Mouse (Mus musculus): ENCODE results near the gene Rmdn3. TPM values are rescaled to one million over a fixed set of nuclear protein-coding genes. Genes with fewer than 3 reads are reported as not detected.

Gene Rmdn3
- polyA plus RNA-seq, 1 experiment: 36.2 TPM

- H3K4me1 ChIP-seq (ENCODE audit: control insufficient read depth, insufficient read depth, low read length): peaks cover 4% of the 10 kb centered on the region; the same call in 1 of the 2 replicates
- H3K4me3 ChIP-seq (replicated peaks; ENCODE audit: control insufficient read depth, low read depth, low read length): no peak within 1 kb of the TSS
- H3K27ac ChIP-seq (ENCODE audit: control insufficient read depth, insufficient read depth, low read depth, low read length, poor library complexity): no peak within 1 kb of the TSS; the same call in 1 of the 2 replicates
- WGBS: 60% methylated on average over 8 of the region's 8 CpGs
- no peak for TF ChIP-seq CTCF (IDR thresholded peaks at IDR 0.05; ENCODE audit: control insufficient read depth, insufficient read depth, low read length)
- TF ChIP-seq POLR2A (IDR thresholded peaks at IDR 0.05; ENCODE audit: borderline replicate concordance, control insufficient read depth, low read depth, low read length): no peak
These were observed 17.3 kb upstream of the Rmdn3 start, which contains the start of gene Gm14137 for GRCm38 (mm10) chr2:119173991-119174651. Gm14137 (plus strand) TSS chr2:119174509.

DNA sequence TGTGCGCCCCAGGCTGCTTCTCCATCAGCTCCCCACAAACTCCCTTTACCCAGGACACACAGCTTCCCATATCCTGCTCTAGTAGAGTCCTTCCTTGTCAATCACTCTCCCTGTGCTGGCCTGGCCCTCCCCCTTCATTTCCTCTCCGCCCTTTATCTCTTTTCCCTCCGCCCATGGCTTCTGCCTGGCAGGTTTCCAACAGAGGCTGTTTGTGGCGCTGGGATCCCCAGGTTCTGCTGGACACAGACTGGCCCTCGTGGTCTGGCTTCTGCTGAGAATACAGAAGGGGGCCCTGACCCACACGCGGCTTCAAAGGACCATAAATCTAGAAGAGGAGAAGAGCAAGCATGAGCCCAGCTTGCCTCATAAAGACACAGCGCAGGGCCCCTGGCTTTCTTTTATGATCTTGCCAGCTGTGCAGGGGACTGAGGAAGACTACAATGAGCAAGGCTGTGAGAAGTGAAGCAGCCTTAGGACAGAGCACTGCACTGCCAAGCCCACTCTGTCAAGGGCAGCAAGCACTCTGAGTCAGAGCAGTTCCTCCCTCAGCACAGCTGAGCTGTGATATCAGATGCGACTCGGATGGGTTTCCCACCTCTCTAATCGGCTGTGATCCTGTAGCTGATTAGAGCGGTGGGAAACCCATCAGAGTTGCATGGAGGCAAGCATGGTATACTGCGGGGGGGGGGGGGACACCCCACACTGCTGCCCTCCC, 16.2 kb upstream of the Rmdn3 start:
- H3K4me1 ChIP-seq (ENCODE audit: control insufficient read depth, insufficient read depth, low read length): peaks cover 4% of the 10 kb centered on the region; the same call in 1 of the 2 replicates
- WGBS: 38% methylated on average over 13 of the region's 13 CpGs
- H3K4me3 ChIP-seq (replicated peaks; ENCODE audit: control insufficient read depth, low read depth, low read length): no peak overlapping the region
- H3K27ac ChIP-seq (ENCODE audit: control insufficient read depth, insufficient read depth, low read depth, low read length, poor library complexity): no peak overlapping the region
- TF ChIP-seq CTCF (IDR thresholded peaks at IDR 0.05; ENCODE audit: control insufficient read depth, insufficient read depth, low read length): no peak
- TF ChIP-seq POLR2A (IDR thresholded peaks at IDR 0.05; ENCODE audit: borderline replicate concordance, control insufficient read depth, low read depth, low read length): no peak

DNA sequence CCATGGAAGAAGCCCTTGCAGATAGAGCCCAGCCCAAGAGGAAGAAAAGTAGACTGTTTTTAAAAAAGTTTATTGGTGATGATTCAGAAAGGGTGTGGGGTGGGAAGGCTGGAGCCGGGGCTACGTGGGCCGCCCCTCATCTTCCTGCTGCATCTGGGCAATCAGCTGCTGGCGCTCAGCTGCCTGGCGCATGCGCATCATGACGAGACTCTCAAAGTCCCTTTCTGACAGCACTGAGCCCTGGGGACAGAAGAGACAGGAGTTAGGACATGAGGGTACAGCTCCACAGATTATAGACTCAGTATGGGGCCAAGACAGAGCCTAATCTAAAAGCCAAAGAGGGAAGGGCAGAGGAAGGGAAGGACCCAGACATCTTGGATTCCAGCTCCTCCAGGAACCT, 15.6 kb upstream of the Rmdn3 start:
- Histone ChIP-seq H3K4me1 (ENCODE audit: control insufficient read depth, insufficient read depth, low read length) (peaks cover 4% of the 10 kb centered on the region; the same call in 1 of the 2 replicates), H3K27ac (ENCODE audit: control insufficient read depth, insufficient read depth, low read depth, low read length, poor library complexity) (no peak overlapping the region), H3K4me3 (replicated peaks; ENCODE audit: control insufficient read depth, low read depth, low read length) (no peak overlapping the region)
- WGBS: 79% methylated on average over 7 of the region's 7 CpGs
- TF ChIP-seq CTCF (IDR thresholded peaks at IDR 0.05; ENCODE audit: control insufficient read depth, insufficient read depth, low read length): no peak
- TF ChIP-seq POLR2A (IDR thresholded peaks at IDR 0.05; ENCODE audit: borderline replicate concordance, control insufficient read depth, low read depth, low read length): no peak

- Histone ChIP-seq H3K4me3 (replicated peaks; ENCODE audit: control insufficient read depth, low read depth, low read length) (no peak overlapping the region), H3K27ac (ENCODE audit: control insufficient read depth, insufficient read depth, low read depth, low read length, poor library complexity) (peak overlapping the region; percentile 23; the same call in 1 of the 2 replicates), H3K4me1 (ENCODE audit: control insufficient read depth, insufficient read depth, low read length) (peaks cover 4% of the 10 kb centered on the region; the same call in 1 of the 2 replicates)
- TF ChIP-seq POLR2A (IDR thresholded peaks at IDR 0.05; ENCODE audit: borderline replicate concordance, control insufficient read depth, low read depth, low read length) (no peak), CTCF (IDR thresholded peaks at IDR 0.05; ENCODE audit: control insufficient read depth, insufficient read depth, low read length) (no peak)
- WGBS: 80% methylated on average over 8 of the region's 8 CpGs
These were observed 14.7 kb upstream of the Rmdn3 start for GRCm38 (mm10) chr2:119171574-119171973.

DNA sequence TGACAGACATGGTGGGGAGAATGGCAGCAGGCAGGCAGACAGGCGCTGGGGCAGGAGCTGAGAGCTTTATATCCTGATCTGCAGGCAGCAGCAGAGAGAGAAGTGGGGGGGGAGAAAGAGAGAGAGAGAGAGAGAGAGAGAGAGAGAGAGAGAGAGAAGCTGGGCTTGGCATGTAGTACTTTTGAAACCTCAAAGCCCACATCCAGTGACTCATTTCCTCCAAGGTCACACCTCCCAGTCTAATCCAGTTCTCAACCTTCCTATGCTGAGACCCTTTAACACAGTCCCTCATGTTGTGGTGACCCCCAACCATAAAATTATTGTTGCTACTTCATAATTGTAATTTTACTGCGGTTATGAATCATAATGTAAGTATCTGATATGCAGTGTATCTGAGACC, 13.4 kb upstream of the Rmdn3 start:
- H3K4me1 ChIP-seq (ENCODE audit: control insufficient read depth, insufficient read depth, low read length): peaks cover 4% of the 10 kb centered on the region; the same call in 1 of the 2 replicates
- 75% methylated on average over 2 of the region's 2 CpGs for WGBS
- TF ChIP-seq POLR2A (IDR thresholded peaks at IDR 0.05; ENCODE audit: borderline replicate concordance, control insufficient read depth, low read depth, low read length): no peak
- TF ChIP-seq CTCF (IDR thresholded peaks at IDR 0.05; ENCODE audit: control insufficient read depth, insufficient read depth, low read length): no peak

DNA sequence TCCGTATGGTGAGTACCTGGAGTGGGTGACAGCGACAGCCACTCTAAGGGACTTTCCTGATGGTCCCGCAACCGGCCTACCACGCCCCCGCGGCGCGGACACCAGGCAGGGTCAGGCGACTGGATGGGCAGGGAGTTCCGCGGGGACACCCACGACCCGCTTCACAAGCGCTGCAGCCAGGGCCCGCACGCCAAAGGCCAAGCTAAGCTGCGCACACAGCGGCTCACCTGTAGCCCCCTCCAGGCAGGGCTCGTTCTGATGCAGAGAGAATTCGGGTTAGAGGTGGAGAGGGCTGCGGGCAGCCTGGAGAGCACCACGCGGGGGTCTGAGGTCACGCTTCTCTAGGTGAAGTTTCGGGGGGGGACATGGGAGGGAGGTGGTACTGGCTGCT, 11.0 kb upstream of the Rmdn3 start:
- TF ChIP-seq CTCF (IDR thresholded peaks at IDR 0.05; ENCODE audit: control insufficient read depth, insufficient read depth, low read length) (no peak), POLR2A (IDR thresholded peaks at IDR 0.05; ENCODE audit: borderline replicate concordance, control insufficient read depth, low read depth, low read length) (no peak)
- peaks cover 4% of the 10 kb centered on the region; the same call in 1 of the 2 replicates for H3K4me1 ChIP-seq (ENCODE audit: control insufficient read depth, insufficient read depth, low read length)
- 10% methylated on average over 26 of the region's 26 CpGs for WGBS
- no peak overlapping the region for H3K27ac ChIP-seq (ENCODE audit: control insufficient read depth, insufficient read depth, low read depth, low read length, poor library complexity)
- H3K4me3 ChIP-seq (replicated peaks; ENCODE audit: control insufficient read depth, low read depth, low read length): peak overlapping the region; percentile 69

More for the DNA sequence above, 13.4 kb upstream of the Rmdn3 start:
- Histone ChIP-seq H3K4me3 (replicated peaks; ENCODE audit: control insufficient read depth, low read depth, low read length) (no peak overlapping the region), H3K27ac (ENCODE audit: control insufficient read depth, insufficient read depth, low read depth, low read length, poor library complexity) (no peak overlapping the region)

DNA sequence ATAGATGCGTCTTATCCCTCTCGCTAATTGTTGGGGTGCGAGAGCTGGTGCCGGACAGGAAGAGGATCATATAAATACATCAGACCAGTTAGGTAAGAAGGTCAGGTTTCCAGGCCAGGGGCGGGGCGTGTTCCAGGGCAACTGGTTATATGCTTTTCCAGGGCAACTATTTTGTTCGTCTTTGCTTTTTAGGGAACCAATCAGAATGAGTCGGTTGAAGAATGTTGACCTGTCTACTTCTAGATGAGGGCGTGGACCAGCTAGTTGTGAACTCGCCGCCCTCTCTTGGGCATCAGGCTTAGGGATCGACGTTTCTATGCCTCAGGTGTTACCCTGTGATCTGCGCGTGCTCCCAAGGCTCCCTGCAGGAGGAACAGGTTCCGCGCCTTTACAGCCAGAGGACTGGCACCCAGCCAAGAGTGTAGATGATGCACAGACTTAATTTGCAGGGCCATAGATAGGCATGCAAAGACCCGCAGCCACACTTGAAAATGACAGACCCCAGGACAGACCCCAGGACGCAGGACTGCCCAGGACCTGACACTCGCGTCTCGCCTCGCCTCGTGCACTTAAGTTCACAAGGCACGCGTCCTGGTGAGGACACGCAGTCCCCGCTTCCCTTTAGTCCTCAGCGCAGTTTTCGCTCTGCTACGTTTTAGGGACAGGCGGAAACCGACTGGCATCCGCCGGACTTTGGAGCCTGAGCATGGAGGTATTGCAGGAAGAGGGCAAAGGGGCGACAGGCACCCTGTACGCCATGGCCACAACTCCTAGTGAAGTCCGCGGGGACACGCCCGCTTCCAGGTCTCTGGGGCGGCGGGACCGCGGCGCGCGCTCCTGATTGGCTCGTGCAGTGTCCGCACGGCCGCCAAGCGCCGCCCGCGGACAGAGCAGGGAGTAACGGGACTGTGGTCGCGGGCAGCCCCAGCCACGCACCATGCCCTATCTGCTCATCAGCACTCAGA, 10.3 kb upstream of the Rmdn3 start, which contains the start of gene Gchfr:
Gene Gchfr (plus strand): TSS at position 873 of the 965 bp plus-strand sequence.
- under 1% methylated on average over 60 of the region's 60 CpGs for WGBS
- H3K4me1 ChIP-seq (ENCODE audit: control insufficient read depth, insufficient read depth, low read length): peaks cover 4% of the 10 kb centered on the region; the same call in 1 of the 2 replicates
- TF ChIP-seq POLR2A (IDR thresholded peaks at IDR 0.05; ENCODE audit: borderline replicate concordance, control insufficient read depth, low read depth, low read length) (peak; percentile 30; the same call in 1 of the 2 replicates), CTCF (IDR thresholded peaks at IDR 0.05; ENCODE audit: control insufficient read depth, insufficient read depth, low read length) (no peak)
- H3K27ac ChIP-seq (ENCODE audit: control insufficient read depth, insufficient read depth, low read depth, low read length, poor library complexity): no peak within 1 kb of the TSS
- peak within 1 kb of the TSS; percentile 69 for H3K4me3 ChIP-seq (replicated peaks; ENCODE audit: control insufficient read depth, low read depth, low read length)
